In the genomic region with DNA sequence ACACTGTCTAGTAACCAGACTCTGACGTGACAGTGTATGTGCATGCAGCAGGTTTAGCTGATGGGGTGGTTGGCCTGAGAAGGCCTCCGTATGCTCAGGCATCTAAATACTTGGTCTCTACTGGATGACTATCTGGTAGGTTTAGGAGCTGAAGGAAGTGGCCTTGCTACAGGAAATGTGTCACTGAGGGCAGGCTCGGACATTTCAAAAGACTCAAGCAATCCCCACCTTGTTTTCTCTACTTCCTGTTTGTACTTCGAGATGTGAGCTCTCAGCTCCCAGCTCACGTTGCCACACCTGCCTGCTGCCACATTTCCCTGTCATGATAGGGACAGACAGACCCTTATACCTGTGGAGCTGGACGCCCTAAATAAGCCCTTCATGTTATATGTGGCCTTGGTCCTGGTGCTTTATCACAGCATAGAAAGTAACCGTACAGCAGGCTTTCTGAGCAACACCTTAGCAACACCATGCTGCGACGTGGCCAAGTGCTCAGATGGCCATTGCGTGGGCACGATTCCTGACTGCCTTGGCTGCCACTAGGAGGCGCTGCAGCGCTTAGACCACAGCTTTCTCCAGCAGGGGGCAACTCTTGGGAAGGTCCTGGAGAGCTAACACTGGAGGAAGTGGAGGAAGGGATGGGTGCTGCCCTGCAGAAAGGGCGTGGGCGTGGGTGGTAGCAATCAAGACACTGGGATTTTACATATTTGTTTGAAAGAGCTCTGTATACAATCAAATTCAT, we compare ENCODE assay signal across 9 mouse cellular contexts.
A peak's percentile ranks its signal among the peaks of the same experiment; 100 is the strongest.
DNase-seq lines count a peak whose midpoint lies in the region; ATAC-seq and TF ChIP-seq lines count a peak whose summit lies in the region.
"Had no signal": no experiment of that assay in that cellular context is flagged by ENCODE, and none has a peak within 500 bp of the region (broad histone marks: within the 10 kb centered on the region; RNA-seq: fewer than 3 reads in every experiment).

No protein-coding gene starts in this region.

- H3K9me3 ChIP-seq in stomach, postnatal 0 days (ENCODE audit: control insufficient read depth, low read length), result no peaks in the 10 kb centered on the region
- H3K9me3 ChIP-seq: hindbrain, embryonic 15.5 days had no signal

- H3K79me2 ChIP-seq in liver, adult 2 months (ENCODE audit: control insufficient read depth, insufficient read depth, low read length), result no peaks in the 10 kb centered on the region

- ATAC-seq in CD4-positive, CD25-positive, alpha-beta regulatory T cell, adult 4 months, result no peak
- ATAC-seq in stomach, postnatal 0 days (ENCODE audit: low FRiP score, low TSS enrichment), result no peak

- 58% methylated on average over 15 of the region's 15 CpGs for WGBS in liver, adult 2 months
- WGBS in stomach, postnatal 0 days, result 60% methylated on average over 15 of the region's 15 CpGs

- H3K4me2 ChIP-seq in stomach, postnatal 0 days (replicated peaks; ENCODE audit: low read depth), result no peak overlapping the region
- H3K4me2 ChIP-seq: hindbrain, embryonic 15.5 days had no signal

- no peaks in the 10 kb centered on the region for H3K4me1 ChIP-seq in liver, adult 2 months (ENCODE audit: control insufficient read depth, insufficient read depth, low read length)
- no peaks in the 10 kb centered on the region for H3K4me1 ChIP-seq in stomach, postnatal 0 days (replicated peaks; ENCODE audit: control insufficient read depth, insufficient read depth)
- H3K4me1 ChIP-seq: hindbrain, embryonic 15.5 days had no signal

- DNase-seq in CD4-positive, CD25-positive, alpha-beta regulatory T cell, adult 2 months (ENCODE audit: low read depth, low spot score), result peak; percentile 58
- DNase-seq in kidney, postnatal 4 days, result peak; percentile 56 to 64
- DNase-seq in kidney, adult 18-20 months, result no peak
- peak; percentile 10 for DNase-seq in adrenal gland, postnatal 25 days
- DNase-seq in liver, adult 2 months (ENCODE audit: extremely low read depth, low read depth, low spot score), result peak; percentile 23
- peak; percentile 53 for DNase-seq in stomach, postnatal 0 days (ENCODE audit: low spot score)
- no peak for DNase-seq in layer of hippocampus, postnatal 14 days (ENCODE audit: low spot score in 2 of 2)

- peak; percentile 98 for TF ChIP-seq CTCF in liver, adult 2 months (IDR thresholded peaks at IDR 0.05; ENCODE audit: low read depth, low read length)
- TF ChIP-seq CTCF in stomach, postnatal 0 days (IDR thresholded peaks at IDR 0.05; ENCODE audit: low read depth), result peak; percentile 89

- H3K36me3 ChIP-seq in liver, adult 2 months (ENCODE audit: control insufficient read depth, insufficient read depth, low read length), result no peaks in the 10 kb centered on the region
- no peaks in the 10 kb centered on the region for H3K36me3 ChIP-seq in stomach, postnatal 0 days (ENCODE audit: control insufficient read depth, insufficient read depth, low read length)
- H3K36me3 ChIP-seq: hindbrain, embryonic 15.5 days had no signal

- no peak for TF ChIP-seq EP300 in stomach, postnatal 0 days (optimal IDR thresholded peaks at IDR 0.05)

- H3K27me3 ChIP-seq in liver, adult 2 months (ENCODE audit: control insufficient read depth, insufficient read depth, low read length), result no peaks in the 10 kb centered on the region
- no peaks in the 10 kb centered on the region for H3K27me3 ChIP-seq in stomach, postnatal 0 days (ENCODE audit: control insufficient read depth, insufficient read depth, low read length)
- H3K27me3 ChIP-seq: hindbrain, embryonic 15.5 days had no signal

- TF ChIP-seq POLR2A in liver, adult 2 months (IDR thresholded peaks at IDR 0.05; ENCODE audit: extremely low read depth, insufficient read depth, low read length), result no peak

- no peak overlapping the region for H3K9ac ChIP-seq in liver, adult 2 months (ENCODE audit: low read depth, low read length)
- H3K9ac ChIP-seq in stomach, postnatal 0 days (ENCODE audit: low read length), result no peak overlapping the region
- H3K9ac ChIP-seq: hindbrain, embryonic 15.5 days had no signal

- H3K4me3 ChIP-seq in liver, adult 2 months (ENCODE audit: insufficient read depth, low read depth, low read length), result no peak overlapping the region
- no peak overlapping the region for H3K4me3 ChIP-seq in stomach, postnatal 0 days (ENCODE audit: low read depth, low read length)
- H3K4me3 ChIP-seq: hindbrain, embryonic 15.5 days had no signal

- H3K27ac ChIP-seq in liver, adult 2 months (replicated peaks; ENCODE audit: insufficient read depth, low read depth, low read length), result no peak overlapping the region
- H3K27ac ChIP-seq in stomach, postnatal 0 days (replicated peaks), result no peak overlapping the region
- H3K27ac ChIP-seq: hindbrain, embryonic 15.5 days had no signal

Comparison
In these comparisons a context has a peak if more than half of its experiments do, and no peak if none do; other contexts are left out.
1. DNase-seq: peak in CD4-positive, CD25-positive, alpha-beta regulatory T cell, adult 2 months (single experiment), kidney, postnatal 4 days (2 of 2), adrenal gland, postnatal 25 days (single experiment), liver, adult 2 months (single experiment) and stomach, postnatal 0 days (single experiment); none in kidney, adult 18-20 months (single experiment) and layer of hippocampus, postnatal 14 days (0 of 2).